Mouse (Mus musculus): ENCODE data around the gene Exoc3l2. TPM values are rescaled to one million over a fixed set of nuclear protein-coding genes. Genes with fewer than 3 reads are reported as not detected.

The Exoc3l2 gene
- polyA plus RNA-seq, 1 experiment = not detected

GRCm38 (mm10) chr7:19429726-19430125 lies 33.4 kb upstream of the Exoc3l2 start:
- TF ChIP-seq POLR2A (IDR thresholded peaks at IDR 0.05; ENCODE audit: low read depth, low read length) = no peak
- TF ChIP-seq CTCF (IDR thresholded peaks at IDR 0.05; ENCODE audit: borderline replicate concordance, insufficient read depth, low read length) = no peak
- H3K27ac ChIP-seq (ENCODE audit: insufficient read depth, low read length) = no peak overlapping the region

GRCm38 (mm10) chr7:19430402-19430801 lies 32.7 kb upstream of the Exoc3l2 start:
- H3K27ac ChIP-seq (ENCODE audit: insufficient read depth, low read length) = no peak overlapping the region

More at GRCm38 (mm10) chr7:19429726-19430125, 33.4 kb upstream of the Exoc3l2 start:
- H3K4me3 ChIP-seq (ENCODE audit: insufficient read depth, low read length) = no peak overlapping the region
- no peaks in the 10 kb centered on the region for H3K4me1 ChIP-seq (ENCODE audit: control insufficient read depth, insufficient read depth, low read length)

GRCm38 (mm10) chr7:19432475-19432874 lies 30.7 kb upstream of the Exoc3l2 start:
- TF ChIP-seq CTCF (IDR thresholded peaks at IDR 0.05; ENCODE audit: borderline replicate concordance, insufficient read depth, low read length) = no peak
- TF ChIP-seq POLR2A (IDR thresholded peaks at IDR 0.05; ENCODE audit: low read depth, low read length) = no peak
- Histone ChIP-seq H3K4me1 (ENCODE audit: control insufficient read depth, insufficient read depth, low read length) (no peaks in the 10 kb centered on the region), H3K4me3 (ENCODE audit: insufficient read depth, low read length) (no peak overlapping the region), H3K27ac (ENCODE audit: insufficient read depth, low read length) (no peak overlapping the region)

More at GRCm38 (mm10) chr7:19430402-19430801, 32.7 kb upstream of the Exoc3l2 start:
- TF ChIP-seq POLR2A (IDR thresholded peaks at IDR 0.05; ENCODE audit: low read depth, low read length) = no peak
- TF ChIP-seq CTCF (IDR thresholded peaks at IDR 0.05; ENCODE audit: borderline replicate concordance, insufficient read depth, low read length) = no peak
- Histone ChIP-seq H3K4me3 (ENCODE audit: insufficient read depth, low read length) (no peak overlapping the region), H3K4me1 (ENCODE audit: control insufficient read depth, insufficient read depth, low read length) (no peaks in the 10 kb centered on the region)

- no peak for TF ChIP-seq POLR2A (IDR thresholded peaks at IDR 0.05; ENCODE audit: low read depth, low read length)
- TF ChIP-seq CTCF (IDR thresholded peaks at IDR 0.05; ENCODE audit: borderline replicate concordance, insufficient read depth, low read length) = no peak
- Histone ChIP-seq H3K4me1 (ENCODE audit: control insufficient read depth, insufficient read depth, low read length) (no peaks in the 10 kb centered on the region), H3K4me3 (ENCODE audit: insufficient read depth, low read length) (no peak overlapping the region), H3K27ac (ENCODE audit: insufficient read depth, low read length) (no peak overlapping the region)
Measured at GRCm38 (mm10) chr7:19436276-19436675, 26.9 kb upstream of the Exoc3l2 start.

- TF ChIP-seq CTCF (IDR thresholded peaks at IDR 0.05; ENCODE audit: borderline replicate concordance, insufficient read depth, low read length) (no peak), POLR2A (IDR thresholded peaks at IDR 0.05; ENCODE audit: low read depth, low read length) (no peak)
- no peak overlapping the region for H3K27ac ChIP-seq (ENCODE audit: insufficient read depth, low read length)
Measured at GRCm38 (mm10) chr7:19437048-19437447, 26.1 kb upstream of the Exoc3l2 start.

GRCm38 (mm10) chr7:19441448-19442091 lies 21.6 kb upstream of the Exoc3l2 start:
- no peak overlapping the region for H3K27ac ChIP-seq (ENCODE audit: insufficient read depth, low read length)
- no peaks in the 10 kb centered on the region for H3K4me1 ChIP-seq (ENCODE audit: control insufficient read depth, insufficient read depth, low read length)
- TF ChIP-seq CTCF (IDR thresholded peaks at IDR 0.05; ENCODE audit: borderline replicate concordance, insufficient read depth, low read length) (no peak), POLR2A (IDR thresholded peaks at IDR 0.05; ENCODE audit: low read depth, low read length) (no peak)
- H3K4me3 ChIP-seq (ENCODE audit: insufficient read depth, low read length) = no peak overlapping the region

More at GRCm38 (mm10) chr7:19437048-19437447, 26.1 kb upstream of the Exoc3l2 start:
- Histone ChIP-seq H3K4me3 (ENCODE audit: insufficient read depth, low read length) (no peak overlapping the region), H3K4me1 (ENCODE audit: control insufficient read depth, insufficient read depth, low read length) (no peaks in the 10 kb centered on the region)

GRCm38 (mm10) chr7:19443344-19443743 lies 19.8 kb upstream of the Exoc3l2 start:
- H3K4me1 ChIP-seq (ENCODE audit: control insufficient read depth, insufficient read depth, low read length) = no peaks in the 10 kb centered on the region
- H3K4me3 ChIP-seq (ENCODE audit: insufficient read depth, low read length) = no peak overlapping the region
- TF ChIP-seq CTCF (IDR thresholded peaks at IDR 0.05; ENCODE audit: borderline replicate concordance, insufficient read depth, low read length) (peak; percentile 47; the same call in 1 of the 2 replicates), POLR2A (IDR thresholded peaks at IDR 0.05; ENCODE audit: low read depth, low read length) (no peak)
- H3K27ac ChIP-seq (ENCODE audit: insufficient read depth, low read length) = no peak overlapping the region

- Histone ChIP-seq H3K4me1 (ENCODE audit: control insufficient read depth, insufficient read depth, low read length) (no peaks in the 10 kb centered on the region), H3K27ac (ENCODE audit: insufficient read depth, low read length) (no peak overlapping the region), H3K4me3 (ENCODE audit: insufficient read depth, low read length) (no peak overlapping the region)
- TF ChIP-seq POLR2A (IDR thresholded peaks at IDR 0.05; ENCODE audit: low read depth, low read length) (no peak), CTCF (IDR thresholded peaks at IDR 0.05; ENCODE audit: borderline replicate concordance, insufficient read depth, low read length) (no peak)
Measured at GRCm38 (mm10) chr7:19444801-19445200, 18.3 kb upstream of the Exoc3l2 start.

- H3K27ac ChIP-seq (ENCODE audit: insufficient read depth, low read length) = no peak overlapping the region
Measured at GRCm38 (mm10) chr7:19447689-19448088, 15.4 kb upstream of the Exoc3l2 start.

GRCm38 (mm10) chr7:19449165-19449564 lies 14.0 kb upstream of the Exoc3l2 start:
- no peak overlapping the region for H3K27ac ChIP-seq (ENCODE audit: insufficient read depth, low read length)
- no peaks in the 10 kb centered on the region for H3K4me1 ChIP-seq (ENCODE audit: control insufficient read depth, insufficient read depth, low read length)
- H3K4me3 ChIP-seq (ENCODE audit: insufficient read depth, low read length) = no peak overlapping the region
- no peak for TF ChIP-seq CTCF (IDR thresholded peaks at IDR 0.05; ENCODE audit: borderline replicate concordance, insufficient read depth, low read length)
- TF ChIP-seq POLR2A (IDR thresholded peaks at IDR 0.05; ENCODE audit: low read depth, low read length) = no peak

More at GRCm38 (mm10) chr7:19447689-19448088, 15.4 kb upstream of the Exoc3l2 start:
- Histone ChIP-seq H3K4me3 (ENCODE audit: insufficient read depth, low read length) (no peak overlapping the region), H3K4me1 (ENCODE audit: control insufficient read depth, insufficient read depth, low read length) (no peaks in the 10 kb centered on the region)
- no peak for TF ChIP-seq POLR2A (IDR thresholded peaks at IDR 0.05; ENCODE audit: low read depth, low read length)
- no peak for TF ChIP-seq CTCF (IDR thresholded peaks at IDR 0.05; ENCODE audit: borderline replicate concordance, insufficient read depth, low read length)
